Mouse (Mus musculus) regulatory T cell (primary cell): ENCODE measurements around the gene C1qtnf2.

Experiments used
- in situ Hi-C: fragments of 300-600 bp; cut with MboI, MseI; formaldehyde crosslinking; loops from one replicate; pipeline ENCODE4 v1.15.1; 2025; ENCODE audit warnings: high pct_unique_total_duplicates

C1qtnf2 gene

GRCm38 (mm10) chr11:43537074-43537473 lies 63.0 kb downstream of the C1qtnf2 start:
- in situ Hi-C loops, result no loop called here

GRCm38 (mm10) chr11:43539863-43540262 lies 65.8 kb downstream of the C1qtnf2 start:
- in situ Hi-C loops, result no loop called here
